Mouse (Mus musculus) heart, postnatal 10 days (tissue): ENCODE data around the gene Pid1. TPM values are rescaled to one million over a fixed set of nuclear protein-coding genes. Genes with fewer than 3 reads are reported as not detected.
"Not testable (repeated sequence)": the region's sequence is repeated elsewhere in the genome, so short reads cannot be mapped to it uniquely, and the experiment has no call there.

Experiments used
- DNase-seq, 2 experiments: peaks; one replicate each; pipeline ENCODE4 v3.0.0; 2021
- intact Hi-C: fragments of 180-260 bp; cut with DNase I; formaldehyde crosslinking; loops from one replicate; pipeline ENCODE4 v1.15.1; 2025
- total RNA-seq, 2 experiments: library from RNA; stranded (reverse); gene quantifications; 2 replicates each; pipeline ENCODE4 v1.2.3; 2021

The Pid1 gene
- total RNA-seq, 2 experiments from 2014 or later: 14.2 to 15.5 TPM

- intact Hi-C loops: no loop called here
- peak; percentile 22 to 25 for DNase-seq
Measured at GRCm38 (mm10) chr1:84359611-84360500, 4.1 kb downstream of the Pid1 start.

GRCm38 (mm10) chr1:84357216-84357615 lies 6.8 kb downstream of the Pid1 start:
- intact Hi-C loops: no loop called here
- DNase-seq: no peak

GRCm38 (mm10) chr1:84350262-84350661 lies 13.7 kb downstream of the Pid1 start:
- DNase-seq: no peak
- intact Hi-C loops: no loop called here

- intact Hi-C loops: no loop called here
- DNase-seq: no peak
Measured at GRCm38 (mm10) chr1:84347796-84348476, 16.0 kb downstream of the Pid1 start.

GRCm38 (mm10) chr1:84332797-84333196 lies 31.2 kb downstream of the Pid1 start:
- DNase-seq, intact Hi-C loops: not testable (repeated sequence)

- DNase-seq, intact Hi-C loops: not testable (repeated sequence)
Measured at GRCm38 (mm10) chr1:84331861-84332260, 32.1 kb downstream of the Pid1 start.

- intact Hi-C loops: no loop called here
- peak; percentile 35 to 41 for DNase-seq
Measured at GRCm38 (mm10) chr1:84325309-84325708, 38.7 kb downstream of the Pid1 start.

- intact Hi-C loops: no loop called here
- no peak for DNase-seq
Measured at GRCm38 (mm10) chr1:84321327-84321726, 42.7 kb downstream of the Pid1 start.

GRCm38 (mm10) chr1:84318569-84318968 lies 45.4 kb downstream of the Pid1 start:
- intact Hi-C loops: no loop called here

GRCm38 (mm10) chr1:84317827-84318226 lies 46.2 kb downstream of the Pid1 start:
- intact Hi-C loops: no loop called here
- DNase-seq: no peak

More at GRCm38 (mm10) chr1:84318569-84318968, 45.4 kb downstream of the Pid1 start:
- DNase-seq: no peak

GRCm38 (mm10) chr1:84309966-84310460 lies 54.0 kb downstream of the Pid1 start:
- intact Hi-C loops: no loop called here
- no peak for DNase-seq

- no peak for DNase-seq
- intact Hi-C loops: no loop called here
Measured at GRCm38 (mm10) chr1:84305713-84306421, 58.1 kb downstream of the Pid1 start.

GRCm38 (mm10) chr1:84302788-84303187 lies 61.2 kb downstream of the Pid1 start:
- peak in 1 of 2 experiments; percentile 22 for DNase-seq
- intact Hi-C loops: no loop called here

- DNase-seq: no peak
Measured at GRCm38 (mm10) chr1:84299719-84300118, 64.3 kb downstream of the Pid1 start.

GRCm38 (mm10) chr1:84286682-84287111 lies 77.3 kb downstream of the Pid1 start:
- intact Hi-C loops: loop anchor here (10.0 kb wide), 3 partner anchors 182 to 542 kb away; no protein-coding TSS in a partner anchor
- peak; percentile 69 to 72 for DNase-seq

More at GRCm38 (mm10) chr1:84299719-84300118, 64.3 kb downstream of the Pid1 start:
- intact Hi-C loops: no loop called here

GRCm38 (mm10) chr1:84285620-84286019 lies 78.4 kb downstream of the Pid1 start:
- intact Hi-C loops: loop anchor here (10.0 kb wide), 3 partner anchors 181 to 541 kb away; no protein-coding TSS in a partner anchor
- DNase-seq: no peak

- intact Hi-C loops: loop anchor here (10.0 kb wide), 3 partner anchors 180 to 540 kb away; no protein-coding TSS in a partner anchor
- DNase-seq: peak; percentile 47 to 62
Measured at GRCm38 (mm10) chr1:84284293-84285068, 79.5 kb downstream of the Pid1 start.

- intact Hi-C loops: loop anchor here (10.0 kb wide), 3 partner anchors 178 to 538 kb away; no protein-coding TSS in a partner anchor
Measured at GRCm38 (mm10) chr1:84283119-84283518, 80.9 kb downstream of the Pid1 start.

GRCm38 (mm10) chr1:84280171-84280570 lies 83.8 kb downstream of the Pid1 start:
- no peak for DNase-seq
- intact Hi-C loops: loop anchor here (2.0 to 10.0 kb wide), 4 partner anchors 27 to 535 kb away; no protein-coding TSS in a partner anchor

More at GRCm38 (mm10) chr1:84283119-84283518, 80.9 kb downstream of the Pid1 start:
- peak; percentile 45 to 48 for DNase-seq
